ENCODE assay signal across 2 mouse cellular contexts in the genomic region with DNA sequence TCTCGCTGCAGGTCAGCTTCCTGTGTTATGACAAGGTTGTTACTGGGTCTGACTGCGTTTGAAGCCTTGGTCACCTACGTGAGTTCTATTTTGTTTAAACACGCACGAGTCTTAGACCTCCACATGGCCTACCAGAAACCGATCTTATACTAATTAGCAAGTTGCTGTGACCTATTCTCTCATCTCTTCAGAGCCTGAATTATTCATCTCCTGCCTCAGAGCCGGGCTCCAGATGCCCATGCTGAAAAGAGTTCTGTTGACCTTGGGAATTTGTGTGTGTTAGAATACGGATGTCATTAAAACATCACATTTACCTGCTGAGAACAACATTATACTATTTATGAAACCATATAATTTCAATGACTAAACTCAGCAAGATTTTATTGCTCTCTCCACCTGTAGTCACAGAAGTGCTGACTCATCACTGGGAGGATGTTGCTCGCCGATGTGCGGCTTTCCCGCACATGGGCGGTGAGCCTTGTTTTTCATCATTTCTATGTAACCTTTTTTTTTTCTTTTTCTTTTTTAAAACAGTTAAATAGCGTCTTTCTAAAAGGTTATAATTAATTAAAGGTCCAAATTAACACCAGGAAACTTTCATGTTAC.
A peak's percentile ranks its signal among the peaks of the same experiment; 100 is the strongest.
TF ChIP-seq lines count a peak whose summit lies in the region.

No protein-coding gene starts in this region.

TF ChIP-seq in CH12.LX, 34 proteins besides CTCF, POLR2A, EP300 and RAD21 (continued from another document):
- TF ChIP-seq MAFK (IDR thresholded peaks at IDR 0.05; ENCODE audit: insufficient replicate concordance, low read length) (peak; percentile 81), ELF1 (IDR thresholded peaks at IDR 0.05; ENCODE audit: low read depth, low read length) (no peak)
TF ChIP-seq in CH12.LX: peak in this region for 1.

TF ChIP-seq in ES-E14, 5 proteins besides CTCF, POLR2A, EP300 and RAD21 (continued from another document):
- TF ChIP-seq HCFC1 (IDR thresholded peaks at IDR 0.05; ENCODE audit: borderline replicate concordance, insufficient read depth, low read length), result no peak
- no peak for TF ChIP-seq ZNF384 (IDR thresholded peaks at IDR 0.05; ENCODE audit: low read depth, low read length)
